Mouse (Mus musculus) embryonic facial prominence, embryonic 11.5 days (tissue): Measurements from ENCODE around the gene Eif2d. TPM values are rescaled to one million over a fixed set of nuclear protein-coding genes. Genes with fewer than 3 reads are reported as not detected.

ENCODE experiments used
- ATAC-seq: fragments of 200-750 bp; cut with Nextera tagmentation; replicated peaks from 2 replicates; pipeline ENCODE4 v1.8.0; 2017; ENCODE audit warnings: low read depth; ENCODE audit not compliant: insufficient number of reproducible peaks, low FRiP score, low TSS enrichment
- DNase-seq: peaks from one replicate; pipeline ENCODE4 v3.0.0-alpha.2; 2015; ENCODE audit warnings: low spot score
- H3K27ac ChIP-seq: fragments of 300-500 bp; sonication (generic); replicated peaks from 2 replicates; pipeline ENCODE4 v1.5.1; 2014; ENCODE audit warnings: mild to moderate bottlenecking, low read depth, low read length, control low read depth
- H3K27me3 ChIP-seq: fragments of 300-500 bp; sonication (generic); 2 replicates; pipeline ENCODE4 v1.6.1; 2014; ENCODE audit warnings: mild to moderate bottlenecking, low read length, moderate library complexity, mixed read lengths; ENCODE audit not compliant: control insufficient read depth, insufficient read depth
- H3K36me3 ChIP-seq: fragments of 300-500 bp; sonication (generic); replicated peaks from 2 replicates; pipeline ENCODE4 v1.6.1; 2014; ENCODE audit warnings: low read depth, mild to moderate bottlenecking, low read length, moderate library complexity, mixed read lengths; ENCODE audit not compliant: control insufficient read depth, insufficient read depth
- H3K4me1 ChIP-seq: fragments of 300-500 bp; sonication (generic); 2 replicates; pipeline ENCODE4 v1.6.1; 2014; ENCODE audit warnings: low read length, mixed read lengths; ENCODE audit not compliant: control insufficient read depth, insufficient read depth
- H3K4me2 ChIP-seq: fragments of 300-500 bp; sonication (generic); 2 replicates; pipeline ENCODE4 v1.6.1; 2014; ENCODE audit warnings: low read depth, mild to moderate bottlenecking, control low read depth, low read length, moderate library complexity
- H3K4me3 ChIP-seq: fragments of 300-500 bp; sonication (generic); 2 replicates; pipeline ENCODE4 v1.5.1; 2014; ENCODE audit warnings: low read depth, low read length, control low read depth
- H3K9ac ChIP-seq: fragments of 300-500 bp; sonication (generic); replicated peaks from 2 replicates; pipeline ENCODE4 v1.6.1; 2014; ENCODE audit warnings: mild to moderate bottlenecking, control low read depth, low read length
- H3K9me3 ChIP-seq: fragments of 300-500 bp; sonication (generic); replicated peaks from 2 replicates; pipeline ENCODE4 v1.6.1; 2016; ENCODE audit warnings: mild to moderate bottlenecking, low read length, inconsistent platforms, mixed read lengths; ENCODE audit not compliant: control insufficient read depth
- WGBS: fragments of 180-500 bp; shearing (Covaris S2); extraction: QIAGEN DNeasy Blood & Tissue Kit; methylation state at CpG from one replicate; pipeline ENCODE4 v1.1.7; 2014; 5-methylcytosine and 5-hydroxymethylcytosine counted together
- polyA plus RNA-seq: library from polyadenylated mRNA; unstranded; fragments of >200 nt; fragmentation: Nextera tagmentation; extraction: Ambion mirVana; gene quantifications from 2 replicates; pipeline ENCODE4 v1.2.1, GENCODE M21; 2014

Eif2d gene
- polyA plus RNA-seq, 1 experiment from 2014 or later, result 63.6 TPM

DNA sequence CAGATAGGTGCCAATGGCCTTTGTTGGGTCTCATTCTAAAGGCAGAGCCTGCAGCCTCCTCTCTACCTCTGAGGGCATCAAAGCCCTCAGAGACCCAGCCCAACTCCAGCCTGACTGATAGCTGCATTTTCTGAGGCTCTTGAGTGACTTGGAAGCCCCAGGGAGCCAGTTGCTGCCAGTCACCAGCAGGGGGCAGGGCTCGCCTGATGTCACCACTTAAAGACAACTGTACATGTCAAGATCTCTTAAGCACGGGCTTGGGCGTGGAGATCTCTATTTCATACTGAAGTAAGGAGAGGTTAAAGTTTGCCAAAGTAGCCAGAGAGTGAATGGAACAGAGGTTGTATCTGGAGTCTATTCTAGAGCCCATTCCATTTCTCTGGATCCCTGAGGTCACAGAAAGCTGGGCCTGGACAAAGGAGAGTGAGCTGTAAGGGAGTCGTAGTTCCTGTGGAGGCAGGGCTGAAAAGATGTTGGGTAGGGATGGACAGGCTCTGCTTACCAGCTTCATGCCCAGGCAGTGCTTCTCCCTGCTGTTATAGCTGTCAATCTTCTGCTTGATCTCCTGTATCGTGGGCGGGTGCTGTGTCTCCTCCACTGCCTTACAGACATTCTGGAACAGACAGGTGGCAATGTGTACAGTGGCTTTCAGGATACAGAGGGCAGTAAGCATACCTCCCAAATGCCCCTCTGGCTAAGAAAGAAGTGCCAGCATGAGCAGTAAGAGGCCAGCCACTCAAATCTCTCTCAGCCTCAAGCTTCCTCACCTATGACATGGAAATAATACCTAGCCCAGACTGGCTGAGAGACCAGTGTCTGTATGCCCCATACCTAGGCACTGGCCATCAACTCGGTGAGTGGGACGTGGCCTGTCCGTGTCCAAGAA lies 28.9 kb downstream of the Eif2d start:
- no peak overlapping the region for H3K4me2 ChIP-seq
- WGBS, result 69% methylated on average over 9 of the region's 9 CpGs
- no peaks in the 10 kb centered on the region for H3K9me3 ChIP-seq
- no peak overlapping the region for H3K4me3 ChIP-seq
- H3K27ac ChIP-seq, result no peak overlapping the region
- DNase-seq (peak; percentile 80), ATAC-seq (0 out of 2 replicates have a peak, but pooled peaks have one; percentile 32)
- no peaks in the 10 kb centered on the region for H3K27me3 ChIP-seq
- H3K9ac ChIP-seq, result no peak overlapping the region
- no peaks in the 10 kb centered on the region for H3K4me1 ChIP-seq
- no peaks in the 10 kb centered on the region; the same call in none of the 2 replicates for H3K36me3 ChIP-seq

DNA sequence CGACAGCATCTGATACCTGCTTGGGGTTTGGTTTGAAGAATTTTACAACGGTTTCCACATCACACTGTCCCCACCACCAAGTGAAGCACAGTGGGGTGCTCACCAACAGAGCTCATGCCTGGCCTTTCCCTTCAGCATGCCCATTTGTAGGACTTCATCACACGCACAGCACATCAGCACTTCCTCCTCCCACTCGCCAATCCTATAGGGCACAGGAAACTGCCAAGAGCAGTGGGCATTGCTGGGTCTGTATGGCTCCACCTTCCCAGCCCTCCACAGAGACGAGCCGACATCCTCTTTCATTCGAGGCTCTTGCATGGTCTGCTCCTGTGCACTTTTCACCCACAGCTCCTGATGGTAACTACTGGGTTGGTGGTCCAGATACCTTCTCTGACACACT lies 30.2 kb downstream of the Eif2d start:
- H3K27me3 ChIP-seq, result no peaks in the 10 kb centered on the region
- no peaks in the 10 kb centered on the region; the same call in 1 of the 2 replicates for H3K36me3 ChIP-seq
- H3K9ac ChIP-seq, result no peak overlapping the region
- H3K4me2 ChIP-seq, result no peak overlapping the region
- DNase-seq (no peak), ATAC-seq (no peak)
- no peak overlapping the region for H3K4me3 ChIP-seq
- H3K27ac ChIP-seq, result no peak overlapping the region
- no peaks in the 10 kb centered on the region for H3K4me1 ChIP-seq
- H3K9me3 ChIP-seq, result no peaks in the 10 kb centered on the region
- 86% methylated on average over 7 of the region's 7 CpGs for WGBS

DNA sequence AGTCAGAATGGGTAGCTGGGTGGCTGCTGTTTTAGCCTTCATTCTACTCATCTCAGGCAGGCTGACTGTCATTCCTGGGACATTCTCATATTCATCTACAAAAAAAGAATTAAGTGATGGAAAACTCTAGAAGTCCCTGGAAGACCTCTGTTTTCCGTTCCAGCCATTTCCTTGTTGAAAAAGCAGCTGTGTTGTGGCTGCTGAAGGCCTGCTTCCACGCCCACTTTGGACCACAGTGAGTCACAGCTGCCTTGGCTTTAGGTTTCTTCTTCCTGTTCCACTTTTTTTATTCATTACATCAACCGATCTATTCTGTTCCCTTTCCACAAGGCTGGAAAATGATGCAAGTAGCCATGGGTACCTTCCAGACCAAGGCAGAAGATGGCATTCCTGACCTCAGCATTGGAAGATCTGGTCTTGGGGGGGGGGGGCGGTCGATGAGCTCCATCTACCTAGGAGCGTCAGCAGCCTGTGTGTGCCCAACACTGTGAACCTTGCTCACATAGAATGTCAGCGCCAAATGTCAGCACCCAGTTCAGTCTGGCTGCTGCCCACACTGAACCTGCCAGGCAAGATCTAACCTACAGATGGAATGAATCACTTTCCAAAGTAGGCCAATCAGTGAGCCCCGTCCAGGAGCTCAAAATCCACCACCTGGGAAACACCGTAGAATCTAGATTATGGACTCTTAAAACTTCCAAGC lies 31.4 kb downstream of the Eif2d start:
- Histone ChIP-seq H3K27ac (no peak overlapping the region), H3K36me3 (no peaks in the 10 kb centered on the region; the same call in 1 of the 2 replicates), H3K4me3 (no peak overlapping the region), H3K27me3 (no peaks in the 10 kb centered on the region), H3K9ac (no peak overlapping the region), H3K4me1 (no peaks in the 10 kb centered on the region), H3K9me3 (no peaks in the 10 kb centered on the region), H3K4me2 (no peak overlapping the region)
- 84% methylated on average over 9 of the region's 9 CpGs for WGBS
- DNase-seq (no peak), ATAC-seq (no peak)

DNA sequence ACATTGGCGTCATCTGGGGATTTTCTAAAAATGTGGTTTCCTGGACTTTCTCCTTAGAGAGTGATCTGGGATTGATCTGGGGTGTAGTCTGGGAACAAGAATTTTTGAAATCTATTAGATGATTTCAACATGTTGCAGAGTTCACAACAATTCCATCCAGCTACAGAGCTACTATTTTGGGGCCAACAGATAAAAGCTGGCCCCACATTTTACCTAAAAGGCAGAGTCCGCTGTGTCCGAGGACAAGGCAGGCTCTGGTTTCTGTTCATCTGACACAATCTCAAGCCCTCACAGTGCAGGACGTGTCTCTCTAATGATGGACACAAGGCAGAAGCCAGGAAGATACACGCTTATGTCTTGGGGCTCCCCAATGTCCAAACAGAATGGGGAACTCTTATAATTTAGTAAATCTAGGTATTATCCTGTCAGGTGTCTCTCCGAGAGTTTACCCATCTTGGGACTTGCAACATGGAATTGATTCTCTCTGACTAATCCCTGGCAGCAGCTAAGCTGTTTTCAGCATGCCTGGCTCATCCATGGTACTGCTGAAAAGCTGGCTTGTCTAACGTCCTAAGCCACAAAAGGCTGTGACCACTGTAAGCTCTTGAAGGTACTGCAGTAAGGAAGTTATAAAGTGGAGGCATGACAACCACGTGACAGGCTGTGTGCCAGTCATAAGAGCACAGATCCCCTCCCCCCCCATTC lies 32.1 kb downstream of the Eif2d start:
- Histone ChIP-seq H3K4me2 (no peak overlapping the region), H3K9ac (no peak overlapping the region), H3K4me1 (no peaks in the 10 kb centered on the region), H3K9me3 (no peaks in the 10 kb centered on the region), H3K27ac (no peak overlapping the region), H3K4me3 (no peak overlapping the region), H3K27me3 (no peaks in the 10 kb centered on the region), H3K36me3 (no peaks in the 10 kb centered on the region)
- DNase-seq (no peak), ATAC-seq (no peak)
- WGBS, result 82% methylated on average over 8 of the region's 8 CpGs

DNA sequence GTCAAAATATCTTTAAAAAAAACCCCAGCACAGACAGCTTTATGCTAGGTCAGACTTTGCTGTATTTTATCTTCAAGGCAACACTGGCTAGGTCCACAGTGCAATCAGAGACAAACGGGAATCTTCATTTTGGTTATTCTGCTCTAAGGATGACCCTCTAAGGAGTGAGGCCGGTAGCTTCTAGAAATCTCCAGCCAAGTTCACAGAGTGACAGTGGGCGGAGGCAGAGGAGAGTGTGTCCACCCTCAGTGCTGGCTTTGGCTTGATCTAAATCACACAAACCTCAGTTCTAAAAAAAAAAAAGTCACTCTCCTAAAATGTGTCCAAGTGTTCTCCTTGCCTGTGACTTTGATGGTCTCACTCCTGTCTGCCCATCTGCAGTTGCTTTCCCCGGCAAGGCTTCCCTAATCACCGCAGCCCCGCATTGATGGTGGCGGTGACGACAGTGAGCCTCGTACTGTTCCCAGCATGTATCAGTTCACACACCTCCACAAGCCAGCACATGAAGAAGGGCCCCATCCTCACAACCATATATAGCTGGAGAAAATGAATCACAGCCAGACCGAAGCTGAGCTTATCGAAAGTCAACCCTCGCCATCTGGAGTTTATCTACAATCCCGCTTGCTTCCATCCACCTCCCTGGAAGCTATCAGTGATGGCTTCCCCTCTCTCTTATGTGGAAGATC lies 33.0 kb downstream of the Eif2d start:
- H3K9me3 ChIP-seq, result no peaks in the 10 kb centered on the region

DNA sequence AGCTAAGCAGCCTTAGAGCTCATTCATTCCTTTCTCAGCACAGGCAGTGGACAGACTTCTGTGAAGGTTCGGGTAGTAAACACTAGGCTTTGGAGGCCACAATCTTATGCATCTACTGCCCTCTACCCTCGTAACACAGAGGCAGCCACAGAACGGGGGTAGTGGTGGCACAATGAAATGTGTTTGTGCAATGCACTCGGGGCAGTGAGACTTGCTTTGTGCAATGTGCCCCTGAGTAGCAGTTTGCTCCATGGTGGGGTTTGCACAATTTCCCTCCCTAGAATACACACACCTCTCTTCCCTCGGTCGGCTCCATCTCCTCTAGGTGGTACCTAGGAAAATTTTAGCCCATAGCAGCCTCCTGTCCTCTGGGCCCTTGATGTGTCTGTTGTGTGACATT lies 34.0 kb downstream of the Eif2d start:
- H3K4me3 ChIP-seq, result no peak overlapping the region
- H3K4me2 ChIP-seq, result no peak overlapping the region
- no peak overlapping the region for H3K27ac ChIP-seq
- ATAC-seq (no peak), DNase-seq (no peak)
- 81% methylated on average over 6 of the region's 6 CpGs for WGBS
- no peak overlapping the region for H3K9ac ChIP-seq
- no peaks in the 10 kb centered on the region for H3K27me3 ChIP-seq
- H3K36me3 ChIP-seq, result no peaks in the 10 kb centered on the region
- H3K9me3 ChIP-seq, result no peaks in the 10 kb centered on the region
- H3K4me1 ChIP-seq, result no peaks in the 10 kb centered on the region

More for the DNA sequence above, 33.0 kb downstream of the Eif2d start:
- Histone ChIP-seq H3K4me3 (no peak overlapping the region), H3K4me2 (no peak overlapping the region), H3K27ac (no peak overlapping the region), H3K36me3 (no peaks in the 10 kb centered on the region), H3K9ac (no peak overlapping the region), H3K27me3 (no peaks in the 10 kb centered on the region), H3K4me1 (no peaks in the 10 kb centered on the region)
- no peak for DNase-seq
- 83% methylated on average over 13 of the region's 13 CpGs for WGBS
- no peak for ATAC-seq

DNA sequence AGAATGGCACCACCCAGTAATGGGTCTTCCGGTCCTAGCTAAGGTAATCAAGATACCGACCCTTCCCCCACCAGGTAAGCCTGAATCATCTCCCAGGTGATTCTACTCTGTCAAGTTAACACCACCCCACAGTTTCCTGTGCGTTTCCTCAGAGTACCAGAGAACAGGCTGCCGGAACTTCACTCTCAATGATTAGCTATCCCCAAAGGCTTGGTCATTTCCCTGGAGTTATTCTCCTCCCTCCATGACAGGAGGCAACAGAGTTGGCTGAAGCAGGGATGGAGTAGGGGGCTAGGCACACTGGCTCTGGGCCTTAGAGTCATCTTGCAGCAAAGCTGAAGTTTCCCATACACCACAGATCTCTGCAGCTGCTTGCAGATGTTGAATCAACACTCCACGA lies 34.9 kb downstream of the Eif2d start:
- Histone ChIP-seq H3K4me2 (no peak overlapping the region), H3K9me3 (no peaks in the 10 kb centered on the region), H3K4me1 (no peaks in the 10 kb centered on the region), H3K27me3 (no peaks in the 10 kb centered on the region), H3K9ac (no peak overlapping the region), H3K36me3 (no peaks in the 10 kb centered on the region), H3K27ac (no peak overlapping the region), H3K4me3 (no peak overlapping the region)
- no peak for ATAC-seq
- 87% methylated on average over 5 of the region's 5 CpGs for WGBS
- DNase-seq, result no peak
